Mouse (Mus musculus) adipocyte (in vitro differentiated cells): ENCODE results near the gene Tent5a.

Source experiments
- DNase-seq: peaks from one replicate; pipeline ENCODE4 v3.0.0-alpha.2; 2016; ENCODE audit warnings: low spot score

Gene Tent5a

GRCm38 (mm10) chr9:85312473-85312872 is 14.7 kb downstream of the Tent5a start, which contains the start of gene Gm11114:
Gm11114 (plus strand) TSS chr9:85312773.
- no peak for DNase-seq

GRCm38 (mm10) chr9:85303378-85303777 is 23.8 kb downstream of the Tent5a start:
- DNase-seq: no peak

- no peak for DNase-seq
Observed at GRCm38 (mm10) chr9:85302849-85303248, 24.3 kb downstream of the Tent5a start.

GRCm38 (mm10) chr9:85274114-85274513 is 53.0 kb downstream of the Tent5a start:
- DNase-seq: no peak
